Mouse (Mus musculus) adrenal gland, adult 8-10 months (tissue): ENCODE results near the gene Htr1f. TPM values are rescaled to one million over a fixed set of nuclear protein-coding genes. Genes with fewer than 3 reads are reported as not detected.

ENCODE experiments used
- DNase-seq: peaks from one replicate; pipeline ENCODE4 v3.0.0; 2022
- total RNA-seq, 4 experiments: library from RNA; stranded (reverse); gene quantifications; 2 replicates each; pipeline ENCODE4 v1.2.4; 2022

Htr1f gene
- total RNA-seq, 4 experiments from 2014 or later: not detected

- DNase-seq: no peak
Measured at GRCm38 (mm10) chr16:64961690-64962089, 144.0 kb downstream of the Htr1f start.

DNA sequence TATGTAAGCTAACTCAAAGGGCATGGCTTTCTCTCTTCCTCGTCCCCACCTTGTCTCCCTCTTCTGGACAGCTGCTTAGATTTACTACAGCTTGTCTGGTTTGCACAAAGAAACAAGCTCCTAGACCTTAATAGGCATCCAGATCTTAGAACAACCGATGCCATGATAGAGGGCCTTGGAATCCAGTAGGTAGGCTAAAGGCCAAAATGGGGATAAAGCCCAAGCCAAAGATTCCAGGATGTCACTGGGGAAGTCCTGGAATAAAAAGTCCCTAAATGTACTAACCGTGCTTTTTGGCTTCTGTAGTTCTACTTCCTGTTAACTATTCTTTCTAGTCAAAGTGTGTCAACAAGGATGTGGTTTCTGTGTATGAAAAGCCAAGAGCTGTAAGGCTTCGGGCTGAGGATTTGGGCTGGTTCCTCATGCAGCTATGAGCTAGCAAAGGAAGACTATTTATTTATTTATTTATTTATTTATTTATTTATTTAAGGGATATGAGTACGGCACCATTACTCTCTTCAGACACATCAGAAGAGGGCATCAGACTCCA, 163.9 kb downstream of the Htr1f start:
- DNase-seq: no peak

GRCm38 (mm10) chr16:64934793-64935192, 170.9 kb downstream of the Htr1f start:
- no peak for DNase-seq

GRCm38 (mm10) chr16:64934011-64934410, 171.6 kb downstream of the Htr1f start:
- no peak for DNase-seq

- DNase-seq: no peak
Measured at GRCm38 (mm10) chr16:64923500-64923899, 182.2 kb downstream of the Htr1f start.

DNA sequence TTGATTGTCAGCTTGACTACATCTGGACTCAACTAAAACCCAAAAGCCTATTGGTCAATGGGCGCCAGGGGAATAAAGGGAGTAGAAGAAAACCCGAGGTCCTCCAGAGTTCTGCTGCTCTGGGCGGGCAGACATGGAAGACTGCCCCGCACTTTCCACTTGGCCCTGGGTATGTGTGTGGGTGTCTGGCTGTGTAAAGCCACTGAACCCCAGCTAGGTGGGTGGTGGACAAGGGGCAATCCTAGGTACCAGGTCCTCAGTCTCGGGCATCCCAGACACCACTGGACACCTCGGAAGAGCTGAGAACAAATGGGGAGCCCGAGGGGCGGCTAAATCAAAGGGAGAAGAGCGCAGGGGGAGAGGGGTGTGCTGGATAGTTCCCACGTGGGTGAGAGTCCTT, 196.9 kb downstream of the Htr1f start:
- DNase-seq: no peak

- no peak for DNase-seq
Measured at GRCm38 (mm10) chr16:64907112-64907511, 198.5 kb downstream of the Htr1f start.

- DNase-seq: no peak
Measured at GRCm38 (mm10) chr16:64903328-64903727, 202.3 kb downstream of the Htr1f start.

- no peak for DNase-seq
Measured at GRCm38 (mm10) chr16:64899084-64899483, 206.6 kb downstream of the Htr1f start.

DNA sequence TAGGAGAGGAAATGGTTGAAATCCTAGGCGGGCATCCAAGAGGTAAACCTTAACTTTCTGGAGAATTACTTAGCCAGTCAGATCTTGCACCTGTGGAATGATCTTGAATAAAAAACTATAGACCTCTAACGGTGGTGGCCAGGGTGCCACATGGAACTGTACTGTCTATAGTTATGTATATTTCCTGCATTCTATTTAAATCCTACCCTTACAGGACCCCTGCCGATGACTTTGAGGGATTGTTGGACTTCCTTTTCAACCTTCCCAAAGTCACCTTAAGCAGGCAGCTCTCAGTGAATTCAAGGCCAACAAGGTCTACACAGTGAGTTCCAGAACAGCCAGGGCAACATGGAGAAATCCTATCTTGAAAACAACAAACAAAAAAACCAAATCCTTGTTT, 216.2 kb downstream of the Htr1f start:
- no peak for DNase-seq

GRCm38 (mm10) chr16:64885547-64885946, 220.1 kb downstream of the Htr1f start:
- DNase-seq: no peak

GRCm38 (mm10) chr16:64885142-64885541, 220.5 kb downstream of the Htr1f start:
- DNase-seq: peak; percentile 37

- DNase-seq: peak; percentile 80
Measured at GRCm38 (mm10) chr16:64884420-64884838, 221.2 kb downstream of the Htr1f start.

- no peak for DNase-seq
Measured at GRCm38 (mm10) chr16:64883896-64884295, 221.8 kb downstream of the Htr1f start.

DNA sequence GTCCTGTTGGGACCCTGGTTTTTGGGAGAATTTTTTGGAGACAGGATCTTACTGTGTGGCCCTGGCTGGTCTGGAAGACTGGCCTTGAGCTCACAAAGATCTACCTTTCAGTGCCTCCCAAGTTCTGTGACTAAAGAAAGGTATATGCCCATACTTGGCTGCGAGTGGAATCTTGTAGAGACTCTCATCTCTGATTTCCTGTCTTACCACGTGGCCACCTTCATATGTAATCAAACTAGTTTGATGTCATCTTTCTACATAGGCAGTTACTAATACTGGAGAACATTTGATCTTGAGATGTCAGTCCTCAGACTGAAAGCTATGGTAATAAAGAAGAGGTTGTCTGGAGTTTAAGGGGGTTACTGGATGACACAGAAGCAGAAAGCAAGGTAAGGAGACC, 224.2 kb downstream of the Htr1f start:
- DNase-seq: no peak

- DNase-seq: no peak
Measured at GRCm38 (mm10) chr16:64880986-64881385, 224.7 kb downstream of the Htr1f start.

GRCm38 (mm10) chr16:64879735-64880134, 225.9 kb downstream of the Htr1f start:
- DNase-seq: no peak

DNA sequence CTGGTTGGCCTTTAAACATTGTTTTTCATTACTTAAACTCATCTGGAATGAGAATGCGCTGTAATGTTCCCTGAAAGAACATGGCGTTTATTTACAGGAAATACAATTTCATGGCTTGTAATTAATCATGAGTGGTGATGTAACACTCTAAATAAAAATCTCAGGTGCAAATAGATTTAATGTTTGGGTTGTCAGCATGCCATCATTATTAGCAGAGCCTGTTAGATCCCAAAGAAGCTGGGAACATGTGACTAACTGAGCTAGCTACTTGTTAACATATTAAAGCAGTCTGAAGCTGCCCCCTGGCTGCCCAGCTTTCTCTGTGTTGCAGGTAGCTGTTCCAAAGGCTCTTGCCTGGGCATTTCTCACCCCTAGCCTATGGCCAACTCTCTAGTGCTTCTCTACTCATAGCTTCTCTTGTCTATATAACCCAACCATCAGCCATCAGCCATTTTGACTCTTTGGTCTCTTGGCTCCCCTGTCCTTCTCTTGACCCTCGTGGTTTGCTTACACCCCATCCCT, 227.0 kb downstream of the Htr1f start:
- no peak for DNase-seq

- no peak for DNase-seq
Measured at GRCm38 (mm10) chr16:64877314-64877713, 228.3 kb downstream of the Htr1f start.

DNA sequence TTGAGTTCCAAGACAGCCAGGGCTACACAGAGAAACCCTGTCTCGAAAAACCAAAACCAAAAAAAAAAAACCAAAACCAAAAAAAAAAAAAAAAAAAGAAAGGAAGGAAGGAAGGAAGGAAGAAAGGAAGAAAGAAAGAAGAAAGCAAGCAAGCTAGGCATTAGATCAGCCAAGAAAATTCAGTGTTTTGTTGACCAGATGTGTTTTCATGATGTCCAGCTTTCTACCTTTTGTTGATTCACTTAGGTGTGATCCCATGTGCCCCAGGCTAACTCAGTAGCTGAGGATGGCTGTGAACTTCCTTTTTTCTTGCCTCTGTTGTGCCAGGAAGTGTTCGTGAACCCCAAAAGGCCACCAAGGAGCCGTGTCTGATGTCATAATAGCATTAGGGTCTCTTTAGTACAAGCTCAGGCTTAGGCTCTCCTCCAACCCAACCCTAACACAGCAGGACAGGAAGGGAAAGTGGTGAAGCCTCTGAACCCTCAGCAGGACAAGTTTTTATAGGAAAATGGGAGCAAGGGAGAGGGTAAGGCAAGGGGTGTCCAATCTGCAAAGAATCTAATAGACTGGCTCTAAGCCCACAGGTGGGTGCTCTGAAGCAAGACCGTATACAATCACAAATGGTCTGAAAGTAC, 228.9 kb downstream of the Htr1f start:
- DNase-seq: no peak

GRCm38 (mm10) chr16:64875822-64876221, 229.8 kb downstream of the Htr1f start:
- DNase-seq: no peak

GRCm38 (mm10) chr16:64875384-64875783, 230.3 kb downstream of the Htr1f start:
- DNase-seq: no peak
